Mouse (Mus musculus) left cerebral cortex, adult 9 months (tissue): ENCODE results near the gene Gm45623.

Source experiments
- DNase-seq, 2 experiments: peaks; one replicate each; pipeline ENCODE4 v3.0.0; 2022; ENCODE audit warnings: low spot score in 2 of 2

Gene Gm45623

GRCm38 (mm10) chr13:56752474-56753191 is 994 bp downstream of the Gm45623 start:
- no peak for DNase-seq

GRCm38 (mm10) chr13:56751774-56752173 is 1.9 kb downstream of the Gm45623 start:
- no peak for DNase-seq

GRCm38 (mm10) chr13:56749377-56749776 is 4.2 kb downstream of the Gm45623 start:
- DNase-seq: no peak

GRCm38 (mm10) chr13:56747554-56747953 is 6.1 kb downstream of the Gm45623 start:
- DNase-seq: no peak

GRCm38 (mm10) chr13:56746739-56747532 is 6.7 kb downstream of the Gm45623 start:
- DNase-seq: no peak

GRCm38 (mm10) chr13:56742325-56742901 is 11.2 kb downstream of the Gm45623 start:
- no peak for DNase-seq

- no peak for DNase-seq
These were observed 11.9 kb downstream of the Gm45623 start for GRCm38 (mm10) chr13:56741691-56742090.

GRCm38 (mm10) chr13:56740496-56740895 is 13.1 kb downstream of the Gm45623 start:
- no peak for DNase-seq

- no peak for DNase-seq
These were observed 14.1 kb downstream of the Gm45623 start for GRCm38 (mm10) chr13:56739556-56739955.

GRCm38 (mm10) chr13:56735212-56735875 is 18.3 kb downstream of the Gm45623 start:
- peak in 1 of 2 experiments; percentile 53 for DNase-seq

GRCm38 (mm10) chr13:56734617-56735016 is 19.0 kb downstream of the Gm45623 start:
- no peak for DNase-seq

GRCm38 (mm10) chr13:56729046-56729445 is 24.6 kb downstream of the Gm45623 start:
- DNase-seq: no peak

GRCm38 (mm10) chr13:56726551-56726950 is 27.1 kb downstream of the Gm45623 start:
- DNase-seq: peak in 1 of 2 experiments; percentile 39

GRCm38 (mm10) chr13:56712221-56712620 is 41.4 kb downstream of the Gm45623 start:
- DNase-seq: no peak

- DNase-seq: no peak
These were observed 43.0 kb downstream of the Gm45623 start for GRCm38 (mm10) chr13:56710620-56711019.

- DNase-seq: no peak
These were observed 46.0 kb downstream of the Gm45623 start for GRCm38 (mm10) chr13:56707606-56708005.

GRCm38 (mm10) chr13:56707111-56707510 is 46.5 kb downstream of the Gm45623 start:
- no peak for DNase-seq

- no peak for DNase-seq
These were observed 49.0 kb downstream of the Gm45623 start for GRCm38 (mm10) chr13:56704596-56704995.

GRCm38 (mm10) chr13:56703871-56704321 is 49.7 kb downstream of the Gm45623 start:
- no peak for DNase-seq

GRCm38 (mm10) chr13:56703222-56703870 is 50.3 kb downstream of the Gm45623 start:
- DNase-seq: peak in 1 of 2 experiments; percentile 43

- DNase-seq: peak; percentile 62 to 74
These were observed 51.0 kb downstream of the Gm45623 start, which contains the start of gene Smad5 for GRCm38 (mm10) chr13:56702469-56703221. Gene Smad5 (plus strand): TSS chr13:56703010.
